Mouse (Mus musculus) skeletal muscle tissue, postnatal 0 days (tissue): Measurements from ENCODE around the gene Taar2. TPM values are rescaled to one million over a fixed set of nuclear protein-coding genes. Genes with fewer than 3 reads are reported as not detected.

ENCODE experiments used
- polyA plus RNA-seq: library from polyadenylated mRNA; unstranded; fragments of >200 nt; fragmentation: Nextera tagmentation; extraction: Ambion mirVana; gene quantifications from 2 replicates; pipeline ENCODE4 v1.2.1, GENCODE M21; 2015

The Taar2 gene
- not detected in 2 replicates for polyA plus RNA-seq

DNA sequence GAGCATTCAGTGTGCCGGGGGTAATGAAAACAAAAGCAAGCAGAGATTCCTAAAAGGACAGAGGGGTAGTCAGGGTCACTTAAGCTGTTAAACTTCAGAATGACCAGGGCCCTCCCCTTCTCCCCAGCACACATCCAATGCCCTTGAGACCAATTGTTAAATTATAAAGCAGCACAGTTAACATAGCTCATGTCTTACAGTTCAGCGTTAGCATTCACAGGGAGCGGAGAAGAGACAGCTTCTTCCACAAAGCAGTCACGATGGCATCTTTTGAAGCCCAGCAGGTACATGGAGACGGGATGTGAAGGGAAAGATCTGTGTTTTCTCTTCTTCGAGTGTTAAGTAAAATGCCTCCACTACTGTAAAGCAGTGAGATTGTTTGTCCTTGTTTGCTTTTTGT, at the start of gene Taar2:
Gene Taar2 (plus strand): TSS at position 261 of the 400 bp plus-strand sequence.

DNA sequence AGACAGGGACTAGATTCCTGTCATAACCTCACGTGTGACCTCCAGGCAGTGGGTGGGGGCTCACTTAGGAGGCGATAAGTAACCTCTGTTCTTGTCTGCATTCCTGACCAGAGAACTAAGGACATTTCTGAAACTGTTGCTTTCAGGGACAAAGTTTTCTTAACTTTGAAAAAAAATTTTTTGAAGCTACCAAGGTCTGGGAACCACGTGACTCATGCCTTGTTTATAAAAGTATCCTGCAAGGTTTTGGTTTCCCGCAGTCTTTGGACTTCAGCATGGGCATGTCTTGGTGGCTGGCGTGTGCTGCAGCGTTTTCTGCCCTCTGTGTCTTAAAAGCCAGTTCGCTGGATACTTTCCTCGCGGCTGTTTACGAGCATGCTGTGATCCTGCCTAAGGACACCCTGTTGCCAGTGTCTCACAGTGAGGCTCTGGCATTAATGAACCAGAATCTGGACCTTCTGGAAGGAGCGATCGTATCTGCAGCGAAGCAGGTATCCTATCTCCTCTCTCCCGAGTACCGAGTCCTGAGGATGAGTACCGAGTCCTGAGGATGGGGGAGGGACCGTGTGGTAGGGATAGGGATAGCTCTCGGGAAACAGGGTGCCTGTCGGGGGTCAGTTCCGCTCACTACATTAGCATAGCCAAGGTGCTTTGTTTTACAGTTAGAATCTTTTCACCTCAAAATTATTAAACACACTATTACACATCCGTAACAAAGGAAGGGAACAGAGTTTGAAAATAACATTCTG, 43.6 kb upstream of the Taar2 start, which contains the start of gene Vnn1:
Gene Vnn1 (plus strand): TSS at position 88 of the 749 bp plus-strand sequence.

DNA sequence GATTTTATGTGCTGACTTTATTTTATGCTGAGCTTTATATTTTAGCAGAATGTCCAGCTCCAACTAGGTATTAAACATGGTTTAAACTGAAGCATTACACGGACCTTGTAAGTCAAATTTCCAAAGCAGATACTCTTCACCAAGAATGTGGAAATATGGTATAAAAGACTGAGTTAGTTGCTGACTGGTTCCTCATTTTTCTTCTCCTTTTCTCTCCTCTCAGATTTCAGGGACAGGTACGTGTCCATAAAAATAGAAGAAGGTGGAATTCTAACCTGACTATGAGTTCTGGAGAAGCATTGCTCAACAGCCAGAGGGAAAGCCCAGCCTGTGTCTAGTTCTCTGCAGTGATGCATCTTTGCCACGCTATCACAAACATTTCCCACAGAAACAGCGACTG, 18.3 kb upstream of the Taar2 start, which contains the start of gene Taar1:
Gene Taar1 (plus strand): TSS at position 301 of the 400 bp plus-strand sequence.

DNA sequence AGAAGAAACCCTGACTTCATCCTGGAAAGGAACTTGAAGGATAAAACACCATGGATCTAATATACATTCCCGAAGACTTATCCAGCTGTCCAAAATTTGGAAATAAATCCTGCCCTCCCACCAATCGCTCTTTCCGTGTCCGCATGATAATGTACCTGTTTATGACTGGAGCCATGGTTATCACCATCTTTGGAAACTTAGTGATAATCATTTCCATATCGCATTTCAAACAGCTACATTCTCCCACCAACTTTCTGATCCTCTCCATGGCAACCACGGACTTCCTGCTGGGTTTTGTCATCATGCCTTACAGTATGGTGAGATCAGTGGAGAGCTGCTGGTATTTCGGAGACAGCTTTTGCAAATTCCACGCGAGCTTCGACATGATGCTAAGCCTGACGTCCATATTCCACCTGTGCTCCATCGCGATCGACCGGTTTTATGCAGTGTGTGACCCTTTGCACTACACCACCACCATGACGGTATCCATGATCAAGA, 11.2 kb downstream of the Taar2 start, which contains the start of gene Taar3:
Gene Taar3 (plus strand): TSS at position 51 of the 498 bp plus-strand sequence.

GRCm38 (mm10) chr10:23960444-23960915, 22.1 kb downstream of the Taar2 start, which contains the start of gene Taar4:
Gene Taar4 (plus strand): TSS chr10:23960494.

GRCm38 (mm10) chr10:23970656-23971165, 32.3 kb downstream of the Taar2 start, which contains the start of gene Taar5:
Gene Taar5 (plus strand): TSS chr10:23970706.

GRCm38 (mm10) chr10:23985546-23985945, 47.2 kb downstream of the Taar2 start, which contains the start of gene Taar6:
Gene Taar6 (minus strand): TSS chr10:23985646.

Other genes starting within 250 kb of the Taar2 start
- gene Rps12, start 151.3 kb upstream of the Taar2 start, polyA plus RNA-seq = 112 and 113 TPM in 2 replicates
- 4.4 and 6.4 TPM in 2 replicates for gene Slc18b1, start 141.6 kb upstream of the Taar2 start, polyA plus RNA-seq
- 1.4 TPM in 1 of 2 replicates, not detected in the other for gene Vnn3, start 87.1 kb upstream of the Taar2 start, polyA plus RNA-seq
- 0.19 and 0.44 TPM in 2 replicates for gene Vnn1, start 43.9 kb upstream of the Taar2 start, polyA plus RNA-seq
- gene Taar1, start 18.2 kb upstream of the Taar2 start, polyA plus RNA-seq = not detected in 2 replicates
- not detected in 2 replicates for gene Taar3, start 11.0 kb downstream of the Taar2 start, polyA plus RNA-seq
- gene Taar4, start 21.9 kb downstream of the Taar2 start, polyA plus RNA-seq = not detected in 2 replicates
- not detected in 2 replicates for gene Taar5, start 32.1 kb downstream of the Taar2 start, polyA plus RNA-seq
- gene Taar6, start 47.1 kb downstream of the Taar2 start, polyA plus RNA-seq = not detected in 2 replicates
- not detected in 2 replicates for gene Taar7a, start 54.9 kb downstream of the Taar2 start, polyA plus RNA-seq
- not detected in 2 replicates for gene Taar7b, start 61.4 kb downstream of the Taar2 start, polyA plus RNA-seq
- gene Taar7d, start 88.7 kb downstream of the Taar2 start, polyA plus RNA-seq = not detected in 2 replicates
- gene Taar7e, start 99.0 kb downstream of the Taar2 start, polyA plus RNA-seq = not detected in 2 replicates
- not detected in 2 replicates for gene Taar7f, start 110.9 kb downstream of the Taar2 start, polyA plus RNA-seq
- not detected in 2 replicates for gene Taar8a, start 137.9 kb downstream of the Taar2 start, polyA plus RNA-seq
- not detected in 2 replicates for gene Taar8b, start 153.7 kb downstream of the Taar2 start, polyA plus RNA-seq
- gene Taar8c, start 163.3 kb downstream of the Taar2 start, polyA plus RNA-seq = not detected in 2 replicates
- not detected in 2 replicates for gene Taar9, start 171.0 kb downstream of the Taar2 start, polyA plus RNA-seq
- gene Stx7, start 210.7 kb downstream of the Taar2 start, polyA plus RNA-seq = 39.1 and 50.0 TPM in 2 replicates